Mouse (Mus musculus) CH12.LX (cell line): ENCODE results near the gene Ryr3. TPM values are rescaled to one million over a fixed set of nuclear protein-coding genes. Genes with fewer than 3 reads are reported as not detected.

ENCODE experiments used
- DNase-seq: peaks from one replicate; pipeline ENCODE4 v3.0.0-alpha.2; 2013; ENCODE audit errors: extremely low read depth
- H3K27ac ChIP-seq: 2 replicates; pipeline ENCODE4 v1.5.1; 2012; ENCODE audit warnings: low read depth, mild to moderate bottlenecking, control low read depth, moderate library complexity; ENCODE audit not compliant: insufficient read depth
- H3K27me3 ChIP-seq: replicated peaks from 2 replicates; pipeline ENCODE3; 2012; ENCODE audit warnings: inconsistent platforms
- H3K36me3 ChIP-seq, 2 experiments: replicated peaks in 1 of 2; 2 replicates each; pipeline versions ENCODE3 to v1.6.1; 2012; ENCODE audit warnings: inconsistent platforms in 1 of 2, low read length in 1 of 2, mild to moderate bottlenecking in 1 of 2, mixed read lengths in 1 of 2, moderate library complexity in 1 of 2; ENCODE audit not compliant: control insufficient read depth in 1 of 2, insufficient read depth in 1 of 2
- H3K4me1 ChIP-seq, 2 experiments: 2 replicates each; pipeline ENCODE4 v1.6.1; 2012; ENCODE audit warnings: inconsistent platforms in 1 of 2, moderate library complexity in 1 of 2; ENCODE audit not compliant: insufficient read depth in 2 of 2, control insufficient read depth in 1 of 2
- H3K4me2 ChIP-seq: 2 replicates; pipeline ENCODE4 v1.6.1; 2012; ENCODE audit warnings: low read depth, mild to moderate bottlenecking, control low read depth; ENCODE audit not compliant: poor library complexity, insufficient read depth, severe bottlenecking
- H3K4me3 ChIP-seq, 3 experiments: fragments of 150-350 bp in 1 of 3; sonication (generic) in 1 of 3; replicated peaks in 1 of 3; 2 replicates each; pipeline versions ENCODE3 to v1.5.1; 2011 to 2012; ENCODE audit warnings: low read depth in 2 of 3, low read length in 2 of 3, mild to moderate bottlenecking in 2 of 3, moderate library complexity in 2 of 3, control low read depth in 1 of 3, improper control_type of control experiment in 1 of 3, inconsistent platforms in 1 of 3, mixed read lengths in 1 of 3; ENCODE audit not compliant: poor library complexity in 1 of 3
- H3K79me2 ChIP-seq: replicated peaks from 2 replicates; pipeline ENCODE4 v1.6.1; 2012; ENCODE audit warnings: mild to moderate bottlenecking, moderate library complexity; ENCODE audit not compliant: control insufficient read depth, poor library complexity, insufficient read depth, severe bottlenecking; ENCODE audit errors: extremely low read depth
- H3K9ac ChIP-seq: 2 replicates; pipeline ENCODE4 v1.6.1; 2012; ENCODE audit warnings: low read depth, mild to moderate bottlenecking, control low read depth, moderate library complexity; ENCODE audit not compliant: insufficient read depth
- H3K9me3 ChIP-seq: replicated peaks from 2 replicates; pipeline ENCODE3; 2012; ENCODE audit warnings: low read length, inconsistent platforms, mixed read lengths
- BHLHE40 ChIP-seq: IDR thresholded peaks from 2 replicates; pipeline ENCODE4 v1.6.1; 2011; ENCODE audit warnings: mild to moderate bottlenecking, low read depth, low read length, improper control_type of control experiment
- CHD1 ChIP-seq: IDR thresholded peaks from 2 replicates; pipeline ENCODE4 v1.6.1; 2012; ENCODE audit warnings: low read depth, low read length, improper control_type of control experiment, inconsistent platforms
- CHD2 ChIP-seq: IDR thresholded peaks from 2 replicates; pipeline ENCODE4 v1.6.1; 2011; ENCODE audit warnings: low read length, improper control_type of control experiment
- CTCF ChIP-seq, 2 experiments: IDR thresholded peaks in 1 of 2; conservative IDR thresholded peaks in 1 of 2; 2 replicates each; pipeline ENCODE4 v1.5.1; 2011 to 2012; ENCODE audit warnings: low read depth in 2 of 2, low read length in 2 of 2, improper control_type of control experiment in 1 of 2, inconsistent platforms in 1 of 2, mild to moderate bottlenecking in 1 of 2, moderate library complexity in 1 of 2
- E2F4 ChIP-seq: IDR thresholded peaks from 2 replicates; pipeline ENCODE4 v1.6.1; 2011; ENCODE audit warnings: low read depth, low read length, improper control_type of control experiment; ENCODE audit not compliant: insufficient replicate concordance
- ELF1 ChIP-seq: IDR thresholded peaks from 2 replicates; pipeline ENCODE4 v1.6.1; 2014; ENCODE audit warnings: low read depth, mild to moderate bottlenecking, inconsistent platforms, low read length, improper control_type of control experiment
- EP300 ChIP-seq: IDR thresholded peaks from 2 replicates; pipeline ENCODE4 v1.6.1; 2011; ENCODE audit warnings: low read length, improper control_type of control experiment
- HCFC1 ChIP-seq: IDR thresholded peaks from 2 replicates; pipeline ENCODE4 v1.6.1; 2012; ENCODE audit warnings: low read depth, mild to moderate bottlenecking, inconsistent platforms, low read length, improper control_type of control experiment
- IRF4 ChIP-seq: IDR thresholded peaks from 2 replicates; pipeline ENCODE4 v1.6.1; 2014; ENCODE audit warnings: low read depth, mild to moderate bottlenecking, inconsistent platforms, low read length, improper control_type of control experiment
- MAX ChIP-seq: IDR thresholded peaks from 2 replicates; pipeline ENCODE4 v1.6.1; 2011; ENCODE audit warnings: low read length, improper control_type of control experiment
- MAZ ChIP-seq: IDR thresholded peaks from 2 replicates; pipeline ENCODE4 v1.6.1; 2012; ENCODE audit warnings: low read depth, mild to moderate bottlenecking, inconsistent platforms, low read length, improper control_type of control experiment, moderate library complexity
- MEF2A ChIP-seq: IDR thresholded peaks from 2 replicates; pipeline ENCODE4 v1.6.1; 2014; ENCODE audit warnings: low read depth, mild to moderate bottlenecking, inconsistent platforms, low read length, improper control_type of control experiment, borderline replicate concordance
- NRF1 ChIP-seq: IDR thresholded peaks from 2 replicates; pipeline ENCODE4 v1.6.1; 2014; ENCODE audit warnings: low read depth, mild to moderate bottlenecking, inconsistent platforms, low read length, improper control_type of control experiment, moderate library complexity
- POLR2A ChIP-seq: IDR thresholded peaks from 2 replicates; pipeline ENCODE4 v1.6.1; 2011; ENCODE audit warnings: low read depth, mild to moderate bottlenecking, improper control_type of control experiment, low read length
- POLR2AphosphoS2 ChIP-seq: IDR thresholded peaks from 2 replicates; pipeline ENCODE4 v1.6.1; 2011; ENCODE audit warnings: low read depth, low read length, improper control_type of control experiment
- RCOR1 ChIP-seq: conservative IDR thresholded peaks from 2 replicates; pipeline ENCODE4 v1.6.1; 2012; ENCODE audit warnings: low read depth, mild to moderate bottlenecking, inconsistent platforms, low read length, improper control_type of control experiment
- SIN3A ChIP-seq: IDR thresholded peaks from 2 replicates; pipeline ENCODE4 v1.6.1; 2012; ENCODE audit warnings: low read length, improper control_type of control experiment, inconsistent platforms
- SMC3 ChIP-seq: IDR thresholded peaks from 2 replicates; pipeline ENCODE4 v1.6.1; 2011; ENCODE audit warnings: low read depth, low read length, improper control_type of control experiment
- USF1 ChIP-seq: IDR thresholded peaks from 2 replicates; pipeline ENCODE4 v1.6.1; 2014; ENCODE audit warnings: low read depth, mild to moderate bottlenecking, inconsistent platforms, low read length, improper control_type of control experiment
- dilution Hi-C: fragments of 300-500 bp; cut with MboI; formaldehyde crosslinking; loops from 2 replicates; pipeline ENCODE4 v1.14.3; 2020; ENCODE audit warnings: low sequenced_read_pairs; ENCODE audit not compliant: extremely low pct_unique_long_range_greater_than_20kb, extremely low pct_ligation_motif_present
- in situ Hi-C: fragments of 300-500 bp; cut with MboI; formaldehyde crosslinking; loops from 3 replicates; pipeline ENCODE4 v1.14.3; 2019; ENCODE audit warnings: low sequenced_read_pairs, low pct_ligation_motif_present, low pct_unique_long_range_greater_than_20kb, mixed read lengths
- polyA plus RNA-seq: library from polyadenylated mRNA; unstranded; fragments of >175 nt; gene quantifications from 2 replicates; pipeline ENCODE4 v1.2.1, GENCODE M21; 2012; ENCODE audit warnings: low read depth; ENCODE audit not compliant: insufficient read length
- total RNA-seq, 2 experiments: library from RNA; depleted of rRNA; stranded (reverse); fragments of 300-350 nt in 1 of 2; fragments of >200 nt in 1 of 2; gene quantifications; 2 replicates each; pipeline ENCODE4 v1.2.3; 2012 to 2014

The Ryr3 gene
- total and polyA plus RNA-seq, 3 experiments, result 0.08 to 0.40 (median 0.16) TPM

DNA sequence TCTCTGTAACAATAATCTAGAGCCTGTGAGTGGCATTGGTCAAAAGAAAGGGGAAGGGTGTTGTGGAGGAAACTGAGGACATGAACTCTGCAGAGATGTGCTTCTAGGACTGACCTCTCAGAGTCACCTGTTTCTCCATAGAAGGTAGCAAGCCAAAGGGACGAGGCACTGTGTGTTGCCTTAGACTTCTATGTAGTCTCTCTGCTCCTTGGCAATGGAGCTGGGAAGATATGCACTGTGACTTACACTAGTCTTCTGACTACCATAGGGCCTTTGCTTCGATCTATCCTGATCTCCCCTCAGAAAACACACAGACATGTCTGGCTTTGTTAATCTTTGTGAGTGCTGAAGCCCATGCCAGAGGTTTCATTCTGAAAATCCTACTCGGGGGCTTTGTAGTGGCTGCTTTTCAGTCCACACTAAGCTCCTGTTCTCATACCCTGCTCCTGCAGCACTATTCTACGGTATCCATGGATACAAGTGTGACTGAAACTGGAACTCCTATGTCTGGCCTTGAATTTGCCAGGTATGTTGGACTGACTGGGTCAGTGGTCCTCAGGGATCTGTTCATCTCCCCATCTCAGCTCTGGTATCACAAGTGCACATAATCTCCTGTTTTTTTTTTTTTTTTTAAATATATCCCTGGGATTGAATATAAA is 332.3 kb downstream of the Ryr3 start:
- dilution Hi-C loops, result no loop called here

DNA sequence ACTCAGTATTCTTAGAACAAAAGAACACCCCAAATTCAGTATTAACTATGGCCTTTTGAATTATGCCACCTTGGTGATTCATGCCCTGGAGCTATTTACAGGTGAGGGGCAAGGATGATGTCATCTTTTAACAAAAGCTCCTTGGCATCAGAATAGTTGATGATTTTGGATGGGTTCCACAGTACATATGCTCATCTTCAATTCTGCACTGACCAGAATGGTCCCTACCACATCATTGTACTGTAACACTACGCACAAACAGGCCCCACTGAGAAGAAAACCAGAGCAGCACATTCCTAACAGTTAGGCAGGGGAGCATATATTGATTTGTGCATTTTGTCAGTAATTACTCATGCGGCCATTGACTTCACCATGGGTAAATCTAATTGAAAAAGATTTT is 335.1 kb downstream of the Ryr3 start:
- H3K36me3 ChIP-seq, result no peaks in the 10 kb centered on the region
- H3K79me2 ChIP-seq, result no peaks in the 10 kb centered on the region
- H3K9ac ChIP-seq, result no peak overlapping the region
- H3K9me3 ChIP-seq, result no peaks in the 10 kb centered on the region
- no peak for TF ChIP-seq SMC3
- no peak for TF ChIP-seq NRF1
- TF ChIP-seq POLR2A, result no peak
- no peak for TF ChIP-seq HCFC1
- dilution Hi-C loops, result no loop called here
- no peak for DNase-seq
- H3K4me2 ChIP-seq, result no peak overlapping the region
- no peaks in the 10 kb centered on the region for H3K27me3 ChIP-seq
- H3K4me3 ChIP-seq, result no peak overlapping the region
- no peak overlapping the region for H3K27ac ChIP-seq
- in situ Hi-C loops, result no loop called here
- H3K4me1 ChIP-seq, result no peaks in the 10 kb centered on the region

More for the DNA sequence above, 332.3 kb downstream of the Ryr3 start:
- TF ChIP-seq MAX, result no peak
- TF ChIP-seq CTCF (conservative IDR thresholded peaks at IDR 0.05 in 1 of 2, IDR thresholded peaks at IDR 0.05 in 1 of 2; ENCODE audit: low read depth in 2 of 2, low read length in 2 of 2), result no peak
- no peak for TF ChIP-seq ELF1
- no peak for TF ChIP-seq SMC3
- TF ChIP-seq CHD2, result no peak
- TF ChIP-seq BHLHE40, result no peak
- TF ChIP-seq MEF2A, result no peak
- no peak for TF ChIP-seq EP300
- TF ChIP-seq MAZ, result no peak
- TF ChIP-seq POLR2AphosphoS2, result no peak
- TF ChIP-seq E2F4, result no peak
- no peak for TF ChIP-seq SIN3A
- no peak for TF ChIP-seq CHD1
- no peak for TF ChIP-seq NRF1
- no peak for TF ChIP-seq RCOR1
- TF ChIP-seq USF1, result no peak
- TF ChIP-seq IRF4, result no peak
- H3K4me3 ChIP-seq, result no peak overlapping the region
- H3K36me3 ChIP-seq, result no peaks in the 10 kb centered on the region
- H3K27me3 ChIP-seq, result no peaks in the 10 kb centered on the region
- in situ Hi-C loops, result no loop called here
- no peak overlapping the region for H3K27ac ChIP-seq
- DNase-seq, result no peak
- no peak overlapping the region for H3K4me2 ChIP-seq
- peaks cover 0 to 8% of the 10 kb centered on the region in 2 experiments; a peak in 2 of 4 replicates for H3K4me1 ChIP-seq
- H3K79me2 ChIP-seq, result no peaks in the 10 kb centered on the region
- no peaks in the 10 kb centered on the region for H3K9me3 ChIP-seq
- no peak overlapping the region for H3K9ac ChIP-seq
